Mouse (Mus musculus): ENCODE results near the gene Map3k13. TPM values are rescaled to one million over a fixed set of nuclear protein-coding genes. Genes with fewer than 3 reads are reported as not detected.

Gene Map3k13
- 0.75 and 0.83 TPM in 2 replicates for polyA plus RNA-seq (2012; rRNA removed)

GRCm38 (mm10) chr16:21793875-21794696 is at the start of gene Map3k13:
Gene Map3k13 (plus strand): TSS chr16:21794346.

GRCm38 (mm10) chr16:21787516-21788353 is 6.4 kb upstream of the Map3k13 start, which contains the start of gene Ehhadh:
Gene Ehhadh (minus strand): TSS chr16:21787807.

GRCm38 (mm10) chr16:21946761-21947715 is 152.9 kb downstream of the Map3k13 start, which contains the start of gene Tmem41a:
Gene Tmem41a (minus strand): TSS chr16:21947552.

Other genes starting within 250 kb of the Map3k13 start
- gene 2510009E07Rik, start 99.7 kb upstream of the Map3k13 start, polyA plus RNA-seq (2012; rRNA removed): 20.4 and 28.5 TPM in 2 replicates
- gene Ehhadh, start 6.5 kb upstream of the Map3k13 start, polyA plus RNA-seq (2012; rRNA removed): 1.9 and 2.5 TPM in 2 replicates
- 11.9 and 13.8 TPM in 2 replicates for gene Tmem41a, start 153.2 kb downstream of the Map3k13 start, polyA plus RNA-seq (2012; rRNA removed)
- gene Liph, start 201.3 kb downstream of the Map3k13 start, polyA plus RNA-seq (2012; rRNA removed): 0.50 and 0.85 TPM in 2 replicates
- 4.7 and 6.6 TPM in 2 replicates for gene Senp2, start 215.1 kb downstream of the Map3k13 start, polyA plus RNA-seq (2012; rRNA removed)

Data from ovary, adult 2 months (tissue).